Mouse (Mus musculus) heart, postnatal 36 days (tissue): ENCODE measurements around the gene Mettl13. TPM values are rescaled to one million over a fixed set of nuclear protein-coding genes. Genes with fewer than 3 reads are reported as not detected.

Experiments
- DNase-seq, 2 experiments: peaks; one replicate each; pipeline ENCODE4 v3.0.0; 2021 to 2022
- intact Hi-C: fragments of 180-260 bp; cut with DNase I; formaldehyde crosslinking; loops from one replicate; pipeline ENCODE4 v1.15.1; 2025
- total RNA-seq, 2 experiments: library from RNA; stranded (reverse); gene quantifications; 2 replicates each; pipeline ENCODE4 v1.2.3; 2021

The Mettl13 gene
- 1 to 10 TPM; 5.1 to 7.5 TPM for total RNA-seq

DNA sequence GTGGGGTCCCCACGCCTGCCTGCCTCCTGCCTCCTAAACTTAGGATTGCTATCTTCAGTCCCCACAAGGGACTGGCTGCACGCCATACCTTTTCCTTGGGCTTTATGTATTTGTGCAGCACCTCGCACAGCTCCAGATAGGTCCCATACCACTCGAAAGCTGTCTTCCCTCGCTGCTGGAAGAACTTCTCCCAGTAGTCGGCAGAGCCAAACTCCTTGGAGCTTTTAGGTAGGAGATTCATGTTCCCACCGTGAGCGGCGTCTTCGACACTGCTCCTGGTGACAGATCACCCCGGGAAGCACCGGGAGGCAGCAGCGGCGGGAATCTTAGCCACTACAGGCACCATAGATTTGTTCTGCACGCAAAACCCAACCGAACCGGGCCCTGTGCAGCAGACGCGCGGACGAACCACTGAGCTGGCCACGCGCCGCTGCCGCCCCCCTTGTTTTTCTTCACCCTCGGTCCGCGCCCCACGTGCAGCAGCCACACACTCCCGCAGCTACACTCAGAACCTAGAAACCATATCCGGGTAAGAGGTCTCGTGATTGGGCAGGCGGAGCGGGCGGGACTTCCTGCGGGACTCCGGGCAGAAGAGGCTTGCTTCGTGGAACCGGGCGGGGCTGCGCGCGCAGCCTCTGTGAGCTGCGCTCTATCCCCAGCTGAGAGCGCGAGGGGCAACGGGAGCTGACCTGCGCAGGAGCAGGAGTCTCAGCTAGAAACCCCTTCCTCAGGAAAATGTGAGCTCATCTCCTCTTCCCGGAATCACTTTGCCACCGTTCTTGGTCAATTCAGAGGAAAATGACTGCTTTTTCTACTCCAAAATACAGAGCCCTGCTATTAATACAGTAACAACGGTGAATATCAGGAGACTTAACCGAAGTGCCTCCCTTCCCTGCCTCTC is at the start of gene Mettl13:
Gene Mettl13, minus strand, starts transcription at position 536 of the 901 bp plus-strand sequence.
- peak; percentile 82 to 85 for DNase-seq
- intact Hi-C loops, result loop anchor here (2.0 to 5.0 kb wide), 5 partner anchors 23 to 1379 kb away; partner anchors contain the start of genes Scyl3, Suco and Vamp4

- DNase-seq, result no peak
- intact Hi-C loops, result no loop called here
These were observed 49.2 kb upstream of the Mettl13 start for GRCm38 (mm10) chr1:162597379-162598102.

- DNase-seq, result no peak
- intact Hi-C loops, result no loop called here
These were observed 42.2 kb upstream of the Mettl13 start for GRCm38 (mm10) chr1:162590415-162590997.

DNA sequence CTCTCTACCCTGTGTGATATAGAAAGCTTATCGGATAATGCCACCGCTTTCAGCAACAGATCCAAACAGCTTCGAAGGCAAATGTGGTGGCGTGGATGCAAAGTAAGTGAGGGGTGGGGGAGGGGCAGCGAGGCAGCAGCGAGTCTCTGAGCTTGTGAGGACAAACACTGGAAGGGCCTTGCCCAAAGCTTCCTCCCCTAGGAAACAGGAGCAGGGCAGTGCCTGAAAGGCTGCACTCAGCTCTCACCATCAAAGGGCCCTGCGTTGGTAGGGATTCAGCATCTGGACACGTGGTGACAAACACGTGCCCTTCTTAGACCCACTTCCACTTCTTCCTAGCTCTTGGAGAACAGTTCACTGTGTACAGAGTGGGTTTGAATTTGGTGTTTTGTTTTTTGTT is 41.1 kb upstream of the Mettl13 start:
- intact Hi-C loops, result no loop called here
- peak in 1 of 2 experiments; percentile 8 for DNase-seq

- no peak for DNase-seq
- intact Hi-C loops, result no loop called here
These were observed 40.3 kb upstream of the Mettl13 start for GRCm38 (mm10) chr1:162588606-162589005.

GRCm38 (mm10) chr1:162586282-162586681 is 37.9 kb upstream of the Mettl13 start:
- DNase-seq, result no peak
- intact Hi-C loops, result no loop called here

GRCm38 (mm10) chr1:162582884-162583283 is 34.5 kb upstream of the Mettl13 start:
- DNase-seq, result no peak

DNA sequence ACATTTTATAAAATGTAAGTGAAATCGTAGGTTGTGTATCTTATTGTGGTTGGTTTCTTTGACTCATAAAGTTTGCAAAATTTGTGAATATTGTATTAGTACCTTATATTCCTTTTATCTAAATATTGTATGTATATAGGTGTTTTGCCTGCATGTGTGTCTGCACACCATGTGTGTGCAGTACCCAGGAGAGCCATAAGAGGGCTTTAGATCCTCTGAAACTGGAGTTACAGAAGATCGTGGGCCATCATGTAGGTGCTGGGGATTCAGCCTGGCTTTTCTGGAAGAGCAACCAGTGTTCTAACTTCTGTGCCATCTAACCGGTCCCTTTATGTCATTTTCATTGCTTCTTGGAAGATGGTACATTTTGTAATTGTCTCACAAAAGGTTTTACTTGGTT is 26.7 kb upstream of the Mettl13 start:
- DNase-seq, result no peak
- intact Hi-C loops, result no loop called here

More at GRCm38 (mm10) chr1:162582884-162583283, 34.5 kb upstream of the Mettl13 start:
- intact Hi-C loops, result no loop called here

GRCm38 (mm10) chr1:162570931-162571601 is 22.7 kb upstream of the Mettl13 start:
- peak in 1 of 2 experiments; percentile 53 for DNase-seq
- intact Hi-C loops, result loop anchor here (1.0 to 5.0 kb wide), 3 partner anchors 22 to 169 kb away; partner anchors contain the start of genes Mettl13 and Prrc2c

GRCm38 (mm10) chr1:162570260-162570748 is 22.0 kb upstream of the Mettl13 start, which contains the start of gene Vamp4:
TSS of gene Vamp4 (plus strand) at chr1:162570515.
- intact Hi-C loops, result loop anchor here (1.0 to 5.0 kb wide), 3 partner anchors 22 to 170 kb away; partner anchors contain the start of genes Mettl13 and Prrc2c
- peak; percentile 93 to 94 for DNase-seq

- DNase-seq, result no peak
- intact Hi-C loops, result no loop called here
These were observed 19.0 kb upstream of the Mettl13 start for GRCm38 (mm10) chr1:162567351-162567750.

GRCm38 (mm10) chr1:162564992-162565391 is 16.6 kb upstream of the Mettl13 start:
- DNase-seq, result no peak
- intact Hi-C loops, result no loop called here

DNA sequence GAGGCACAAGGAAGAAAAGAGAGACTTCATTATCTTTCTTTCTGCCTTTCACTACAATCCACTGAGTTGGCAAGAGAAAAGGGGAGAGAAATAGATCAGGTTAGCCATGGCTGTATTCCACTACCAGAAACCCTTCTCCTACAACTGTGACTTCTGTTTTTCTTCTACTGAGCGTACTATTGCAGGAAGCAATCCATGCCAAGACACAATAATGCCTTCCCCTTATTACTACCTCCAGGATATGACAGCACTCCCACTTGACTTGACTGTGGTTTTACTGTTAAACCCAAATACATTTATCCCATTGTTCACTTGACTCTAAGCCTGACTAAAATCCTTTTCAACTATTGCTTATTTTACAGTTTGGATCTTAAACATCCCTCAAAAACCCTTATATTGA is 14.9 kb upstream of the Mettl13 start:
- intact Hi-C loops, result no loop called here
- DNase-seq, result no peak

- DNase-seq, result no peak
- intact Hi-C loops, result loop anchor here (5.0 kb wide), 1 partner anchor 63 kb away; no protein-coding TSS in a partner anchor
These were observed 5.8 kb upstream of the Mettl13 start for GRCm38 (mm10) chr1:162554193-162554592.

GRCm38 (mm10) chr1:162552956-162553355 is 4.6 kb upstream of the Mettl13 start:
- DNase-seq, result no peak
- intact Hi-C loops, result loop anchor here (5.0 kb wide), 1 partner anchor 64 kb away; no protein-coding TSS in a partner anchor

- DNase-seq, result no peak
- intact Hi-C loops, result loop anchor here (1.0 to 5.0 kb wide), 7 partner anchors 21 to 1378 kb away; partner anchors contain the start of genes Scyl3, Suco and Vamp4
These were observed 1.4 kb upstream of the Mettl13 start for GRCm38 (mm10) chr1:162549615-162550283.

GRCm38 (mm10) chr1:162548917-162549613 is 714 bp upstream of the Mettl13 start:
- intact Hi-C loops, result loop anchor here (2.0 to 5.0 kb wide), 5 partner anchors 22 to 1378 kb away; partner anchors contain the start of genes Scyl3, Suco and Vamp4
- no peak for DNase-seq

- no peak for DNase-seq
- intact Hi-C loops, result loop anchor here (2.0 to 5.0 kb wide), 5 partner anchors 23 to 1380 kb away; partner anchors contain the start of genes Scyl3, Suco and Vamp4
These were observed 744 bp downstream of the Mettl13 start for GRCm38 (mm10) chr1:162547607-162548006.
